ENCODE assay signal across 8 mouse cellular contexts in the genomic region with DNA sequence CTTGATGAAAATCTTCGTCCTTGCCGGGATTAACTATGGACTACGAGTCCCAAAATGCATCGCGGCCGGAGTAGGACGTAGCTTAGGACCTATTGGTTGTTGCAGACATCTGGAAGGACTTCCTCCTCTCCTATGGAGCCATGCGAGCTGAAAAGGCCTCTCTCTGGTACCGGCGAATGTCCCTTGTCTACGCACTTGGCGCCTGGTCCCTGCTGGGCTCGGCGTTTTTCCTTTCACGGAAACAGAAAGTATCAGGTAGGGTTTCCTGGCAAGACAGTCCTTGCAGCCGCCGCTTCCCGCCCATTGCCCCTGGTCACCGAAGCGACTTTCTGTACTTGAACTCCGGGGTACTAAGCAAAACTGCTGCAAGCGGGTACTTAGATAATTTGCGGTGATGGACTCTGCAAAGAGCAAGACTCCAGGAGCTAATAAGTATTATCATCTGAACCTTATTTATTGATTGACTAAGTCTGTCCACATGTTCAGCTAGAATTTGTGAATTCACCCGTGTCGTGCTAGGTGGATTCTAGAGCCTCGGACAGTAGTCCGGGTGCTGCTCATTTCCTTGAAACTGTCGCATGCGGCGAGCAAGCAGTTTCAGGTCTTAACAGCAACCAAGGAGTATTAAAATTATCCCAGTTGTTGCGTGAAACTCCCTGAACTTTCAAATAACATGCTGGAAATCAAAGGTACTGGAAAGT. TPM values are rescaled to one million over a fixed set of nuclear protein-coding genes. Genes with fewer than 3 reads are reported as not detected.
DNase-seq lines count a peak whose midpoint lies in the region; ATAC-seq and TF ChIP-seq lines count a peak whose summit lies in the region.

A gene (plus strand): TSS at position 104 of the 701 bp plus-strand sequence.

- H3K9me3 ChIP-seq in kidney, embryonic 15.5 days (replicated peaks): no peaks in the 10 kb centered on the region

- H3K27ac ChIP-seq in bone marrow macrophage, adult 2 months (ENCODE audit: insufficient read depth, low read depth, low read length): no peak within 1 kb of the TSS
- H3K27ac ChIP-seq in embryonic fibroblast, embryonic 13.5 days (ENCODE audit: insufficient read depth, low read length): no peak within 1 kb of the TSS
- no peak within 1 kb of the TSS for H3K27ac ChIP-seq in kidney, embryonic 15.5 days

- peak within 1 kb of the TSS; percentile 63 for H3K9ac ChIP-seq in kidney, embryonic 15.5 days

- no peak for TF ChIP-seq CTCF in bone marrow macrophage, adult 2 months (IDR thresholded peaks at IDR 0.05; ENCODE audit: low read depth, low read length)
- TF ChIP-seq CTCF in embryonic fibroblast, embryonic 13.5 days (IDR thresholded peaks at IDR 0.05; ENCODE audit: borderline replicate concordance, insufficient read depth, low read length): no peak

- peaks cover 2% of the 10 kb centered on the region for H3K4me1 ChIP-seq in bone marrow macrophage, adult 2 months (ENCODE audit: control insufficient read depth, insufficient read depth, low read length)
- no peaks in the 10 kb centered on the region for H3K4me1 ChIP-seq in embryonic fibroblast, embryonic 13.5 days (ENCODE audit: control insufficient read depth, insufficient read depth, low read length)
- H3K4me1 ChIP-seq in kidney, embryonic 15.5 days: peaks cover 10% of the 10 kb centered on the region

- peak; percentile 97 for ATAC-seq in kidney, embryonic 15.5 days (replicated peaks; ENCODE audit: low FRiP score)
- ATAC-seq in monocyte, adult 5-6 weeks (replicated peaks; ENCODE audit: insufficient number of reproducible peaks, low FRiP score, low TSS enrichment, poor library complexity, severe bottlenecking): peak; percentile 95

- DNase-seq in B cell, adult 2 months: peak; percentile 69 to 71
- DNase-seq in heart, adult 9 months (ENCODE audit: low spot score in 2 of 2): peak; percentile 82
- peak; percentile 81 for DNase-seq in liver
- DNase-seq in spleen, postnatal 4 days (ENCODE audit: low spot score in 2 of 2): peak; percentile 62 to 82

- H3K4me2 ChIP-seq in kidney, embryonic 15.5 days: peak within 1 kb of the TSS; percentile 63

- 1% methylated on average over 31 of the region's 31 CpGs for WGBS in kidney, embryonic 15.5 days

- peak within 1 kb of the TSS; percentile 82 for H3K4me3 ChIP-seq in bone marrow macrophage, adult 2 months (ENCODE audit: insufficient read depth, low read length)
- peak within 1 kb of the TSS; percentile 60 for H3K4me3 ChIP-seq in embryonic fibroblast, embryonic 13.5 days (ENCODE audit: insufficient read depth, low read length)
- peak within 1 kb of the TSS; percentile 62 for H3K4me3 ChIP-seq in kidney, embryonic 15.5 days (replicated peaks)

- no peaks in the 10 kb centered on the region for H3K27me3 ChIP-seq in kidney, embryonic 15.5 days

- peaks cover 22% of the 10 kb centered on the region for H3K36me3 ChIP-seq in kidney, embryonic 15.5 days

- no peak for TF ChIP-seq POLR2A in bone marrow macrophage, adult 2 months (IDR thresholded peaks at IDR 0.05; ENCODE audit: borderline replicate concordance, low read depth, low read length)
- TF ChIP-seq POLR2A in embryonic fibroblast, embryonic 13.5 days (IDR thresholded peaks at IDR 0.05; ENCODE audit: low read depth, low read length): peak; percentile 89

RNA-seq across cellular contexts. Expression of the gene that starts here (rescaled TPM):
- 26.5 and 29.8 TPM in 2 replicates for polyA plus RNA-seq in bone marrow macrophage, adult 2 months (2012; ENCODE audit: insufficient read depth, insufficient read length, missing spikeins)
- polyA plus RNA-seq in embryonic fibroblast, embryonic 13.5 days (2011; ENCODE audit: insufficient read length, low read depth, missing spikeins): 19.0 and 26.1 TPM in 2 replicates
- polyA plus RNA-seq in kidney, embryonic 15.5 days (2015; fragmentation: Nextera tagmentation; extraction: Ambion mirVana): 39.4 and 42.4 TPM in 2 replicates
- total RNA-seq in monocyte, adult 5-6 weeks (2017): 7.1 to 23.6 TPM (median 18.8 TPM) in 3 replicates
